Mouse (Mus musculus) olfactory bulb, adult 2 months (tissue): ENCODE results near the gene Gm29776.

Experiments
- CTCF ChIP-seq: fragments of 200-500 bp; IDR thresholded peaks from 2 replicates; pipeline ENCODE4 v1.5.1; 2012; ENCODE audit warnings: low read depth, mild to moderate bottlenecking, low read length, moderate library complexity; ENCODE audit not compliant: insufficient read depth
- POLR2A ChIP-seq: fragments of 200-500 bp; IDR thresholded peaks from 2 replicates; pipeline ENCODE4 v1.6.1; 2012; ENCODE audit warnings: mild to moderate bottlenecking, low read depth, low read length, moderate library complexity; ENCODE audit not compliant: insufficient read depth

GRCm38 (mm10) chr14:54676290-54676689 lies 22.3 kb downstream of the Gm29776 start:
- no peak for TF ChIP-seq CTCF
- TF ChIP-seq POLR2A: no peak
